Mouse (Mus musculus): Measurements from ENCODE around the gene Fbxl19.

Fbxl19 gene

GRCm38 (mm10) chr7:127808821-127809220 is 64.5 kb downstream of the Fbxl19 start:
- no peak for DNase-seq

DNA sequence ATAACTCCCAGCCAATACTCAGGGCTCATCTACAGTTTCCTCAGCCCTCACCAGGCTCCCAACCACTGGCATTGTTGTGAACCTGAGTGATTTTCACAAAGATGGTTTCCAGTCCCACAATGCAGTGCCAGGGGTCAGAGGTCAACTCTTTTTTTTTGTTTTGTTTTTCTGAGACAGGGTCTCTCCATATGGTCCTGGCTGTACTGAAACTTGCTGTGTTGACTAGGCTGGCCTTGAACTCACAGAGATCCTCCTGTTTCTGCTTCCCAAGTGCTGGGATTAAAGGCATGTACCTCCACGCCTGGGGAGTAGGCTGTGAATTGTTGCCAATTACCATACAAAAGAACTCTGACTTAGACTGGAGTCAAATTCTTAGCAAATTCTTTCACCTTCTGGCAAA is 65.5 kb downstream of the Fbxl19 start:
- DNase-seq, result no peak

GRCm38 (mm10) chr7:127810650-127811049 is 66.3 kb downstream of the Fbxl19 start:
- DNase-seq, result no peak

DNA sequence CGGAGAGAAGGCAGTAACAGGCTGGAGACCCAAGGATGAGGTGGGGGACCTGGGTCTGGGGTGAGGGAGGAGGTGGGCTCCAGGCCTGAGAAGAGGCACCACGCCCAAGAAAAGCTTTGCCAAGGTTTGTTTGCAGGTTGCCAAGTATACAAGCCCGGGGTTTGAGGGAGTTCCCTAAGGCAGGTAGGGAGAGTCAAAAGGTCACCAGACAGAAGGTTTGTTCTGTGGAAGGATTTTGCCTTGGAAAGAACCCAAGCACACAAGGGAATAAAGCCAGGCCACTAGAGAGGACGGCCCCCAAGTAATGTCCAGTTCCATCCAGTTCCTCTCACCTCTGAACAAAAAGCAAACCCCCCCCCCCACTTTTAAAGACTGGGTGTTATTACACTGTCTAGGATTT is 66.9 kb downstream of the Fbxl19 start:
- DNase-seq, result no peak

DNA sequence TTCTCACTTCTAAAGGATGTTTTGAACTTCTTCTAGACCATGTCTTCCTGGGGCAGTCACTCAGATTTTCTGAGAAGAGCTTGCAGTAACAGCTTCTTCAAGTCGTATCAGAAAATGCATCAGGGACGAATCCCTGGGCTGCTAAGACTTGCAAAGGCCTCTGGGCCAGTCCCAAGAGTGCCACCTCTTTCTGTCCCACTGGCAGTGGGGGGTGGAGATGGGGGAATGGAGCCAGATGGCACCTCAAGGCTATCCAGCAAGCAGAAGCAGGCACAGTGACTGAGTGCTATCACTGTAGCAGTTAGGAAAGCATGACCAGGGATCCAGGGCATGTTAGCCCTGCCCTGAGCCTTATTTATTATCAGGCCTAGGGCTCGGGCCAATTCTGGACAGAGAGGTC is 67.9 kb downstream of the Fbxl19 start:
- no peak for DNase-seq

- peak; percentile 17 for DNase-seq
Measured at GRCm38 (mm10) chr7:127813821-127814220, 69.5 kb downstream of the Fbxl19 start.

GRCm38 (mm10) chr7:127814241-127814921 is 70.0 kb downstream of the Fbxl19 start:
- DNase-seq, result peak; percentile 49

GRCm38 (mm10) chr7:127815116-127815665 is 70.8 kb downstream of the Fbxl19 start:
- no peak for DNase-seq

- peak; percentile 33 for DNase-seq
Measured at GRCm38 (mm10) chr7:127815954-127816821, 71.8 kb downstream of the Fbxl19 start.

- no peak for DNase-seq
Measured at GRCm38 (mm10) chr7:127817053-127817452, 72.7 kb downstream of the Fbxl19 start.

GRCm38 (mm10) chr7:127817776-127818175 is 73.4 kb downstream of the Fbxl19 start:
- DNase-seq, result no peak

All from kidney, adult 9 months (tissue).